Mouse (Mus musculus) erythroblast, embryonic 14.5 days (primary cell): ENCODE measurements around the gene F10. TPM values are rescaled to one million over a fixed set of nuclear protein-coding genes. Genes with fewer than 3 reads are reported as not detected.

Experiments
- H3K27me3 ChIP-seq: 2 replicates; pipeline ENCODE4 v1.6.1; 2012; ENCODE audit warnings: inconsistent platforms; ENCODE audit not compliant: control insufficient read depth
- H3K36me3 ChIP-seq: 2 replicates; pipeline ENCODE4 v1.6.1; 2012; ENCODE audit warnings: mild to moderate bottlenecking, inconsistent platforms; ENCODE audit not compliant: control insufficient read depth
- H3K4me1 ChIP-seq: 2 replicates; pipeline ENCODE4 v1.6.1; 2012; ENCODE audit warnings: inconsistent platforms; ENCODE audit not compliant: control insufficient read depth
- H3K4me3 ChIP-seq: replicated peaks from 2 replicates; pipeline ENCODE3; 2012; ENCODE audit warnings: moderate library complexity, mild to moderate bottlenecking, inconsistent platforms
- H3K9me3 ChIP-seq: 2 replicates; pipeline ENCODE4 v1.6.1; 2012; ENCODE audit warnings: low read length, inconsistent platforms, mixed read lengths; ENCODE audit not compliant: control insufficient read depth
- GATA1 ChIP-seq: IDR thresholded peaks from 2 replicates; pipeline ENCODE4 v1.6.1; 2012; ENCODE audit warnings: low read length, inconsistent platforms, mixed read lengths
- TAL1 ChIP-seq: IDR thresholded peaks from 3 replicates; pipeline ENCODE4 v1.6.1; 2012; ENCODE audit warnings: low read length, inconsistent platforms, mixed read lengths
- polyA plus RNA-seq: library from polyadenylated mRNA; stranded (reverse); fragments of >175 nt; gene quantifications from 2 replicates; pipeline ENCODE4 v1.2.3, GENCODE M21; 2012

Gene F10
- 0.06 TPM in 1 of 2 replicates, not detected in the other for polyA plus RNA-seq

DNA sequence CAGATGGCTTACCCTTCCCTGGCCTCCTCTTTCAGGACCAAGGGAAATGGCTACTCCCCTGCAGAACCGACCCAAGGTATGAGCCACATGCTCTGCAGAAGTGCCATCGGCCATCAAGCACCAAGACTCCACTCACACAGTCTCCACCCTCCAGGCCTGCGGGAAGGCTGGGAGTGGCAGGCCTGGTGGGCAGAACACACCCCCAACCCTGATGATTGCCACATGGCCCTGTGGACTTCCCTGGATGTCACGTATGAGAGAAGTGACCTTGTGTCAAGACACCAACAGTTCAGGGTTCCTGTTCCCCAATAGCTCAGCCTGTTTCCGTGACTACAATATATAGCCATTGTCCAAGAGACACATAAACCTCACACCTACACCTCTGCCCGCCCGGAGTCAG is at the start of gene F10:
Gene F10, plus strand, starts transcription at position 294 of the 400 bp plus-strand sequence.
- Histone ChIP-seq H3K9me3 (no peaks in the 10 kb centered on the region), H3K36me3 (no peaks in the 10 kb centered on the region; the same call in 1 of the 2 replicates), H3K4me1 (no peaks in the 10 kb centered on the region; the same call in 1 of the 2 replicates), H3K4me3 (peak within 1 kb of the TSS; percentile 31), H3K27me3 (no peaks in the 10 kb centered on the region)
- no peak for TF ChIP-seq TAL1
- no peak for TF ChIP-seq GATA1

DNA sequence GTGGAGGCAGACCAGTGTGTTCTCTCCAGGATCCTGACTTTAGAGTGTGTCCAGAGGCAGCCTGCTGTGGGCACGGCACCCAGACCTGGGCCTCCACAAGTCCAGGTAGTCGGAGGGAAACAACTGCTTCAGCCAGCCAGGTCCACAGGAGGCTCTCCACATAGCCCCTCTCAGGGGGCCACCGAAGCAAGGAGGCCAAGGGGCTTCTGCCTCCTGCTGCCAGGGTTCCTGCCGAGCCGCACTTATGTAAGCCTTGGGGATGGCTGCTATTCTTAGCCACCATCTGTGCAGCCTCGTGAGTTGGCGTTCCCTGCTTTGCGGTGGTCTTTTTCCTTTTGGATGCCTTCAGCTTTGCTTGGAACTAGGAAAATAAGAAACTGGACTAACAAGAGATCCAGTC is 49.5 kb upstream of the F10 start:
- H3K27me3 ChIP-seq, result no peaks in the 10 kb centered on the region
- no peaks in the 10 kb centered on the region for H3K4me1 ChIP-seq
- H3K4me3 ChIP-seq, result no peak overlapping the region
- H3K9me3 ChIP-seq, result no peaks in the 10 kb centered on the region
- no peaks in the 10 kb centered on the region for H3K36me3 ChIP-seq
- TF ChIP-seq GATA1 (no peak), TAL1 (no peak)

DNA sequence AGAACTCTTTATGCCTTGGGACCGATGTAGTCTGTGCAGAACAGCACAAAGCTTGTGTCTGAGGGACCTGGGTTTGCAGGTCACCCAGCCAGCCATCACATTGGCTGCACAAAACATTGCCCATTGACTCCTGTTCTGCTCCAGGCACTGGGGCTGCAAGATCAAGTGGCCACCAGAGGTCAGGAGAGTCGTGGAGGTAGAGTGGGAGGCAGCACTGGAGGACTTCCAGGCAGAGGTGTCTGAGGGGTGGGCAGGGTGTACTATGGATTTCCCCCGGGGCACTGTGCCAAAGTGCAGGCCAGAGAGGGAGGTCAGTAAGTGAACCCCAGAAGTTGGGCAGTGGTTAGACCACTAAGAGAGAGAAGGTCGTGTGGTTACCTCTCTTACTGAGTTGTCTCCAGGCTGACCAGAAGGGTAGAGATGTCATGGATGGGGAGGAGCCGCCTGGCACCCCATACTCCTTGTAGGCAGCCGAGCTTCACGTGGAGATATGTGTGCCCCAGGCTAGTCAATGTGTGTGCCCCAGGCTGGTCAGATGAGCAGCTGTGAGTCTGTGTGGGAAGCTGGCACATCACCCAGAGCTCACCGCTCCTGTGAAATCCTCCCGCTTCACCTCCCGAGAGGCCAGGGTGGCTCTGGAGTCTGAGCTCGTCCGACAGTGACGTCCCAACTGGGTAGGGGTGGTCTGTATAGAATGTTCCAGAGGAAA is 48.2 kb upstream of the F10 start:
- Histone ChIP-seq H3K36me3 (no peaks in the 10 kb centered on the region), H3K4me3 (no peak overlapping the region), H3K4me1 (no peaks in the 10 kb centered on the region), H3K27me3 (no peaks in the 10 kb centered on the region), H3K9me3 (no peaks in the 10 kb centered on the region)
- TF ChIP-seq TAL1 (no peak), GATA1 (no peak)

DNA sequence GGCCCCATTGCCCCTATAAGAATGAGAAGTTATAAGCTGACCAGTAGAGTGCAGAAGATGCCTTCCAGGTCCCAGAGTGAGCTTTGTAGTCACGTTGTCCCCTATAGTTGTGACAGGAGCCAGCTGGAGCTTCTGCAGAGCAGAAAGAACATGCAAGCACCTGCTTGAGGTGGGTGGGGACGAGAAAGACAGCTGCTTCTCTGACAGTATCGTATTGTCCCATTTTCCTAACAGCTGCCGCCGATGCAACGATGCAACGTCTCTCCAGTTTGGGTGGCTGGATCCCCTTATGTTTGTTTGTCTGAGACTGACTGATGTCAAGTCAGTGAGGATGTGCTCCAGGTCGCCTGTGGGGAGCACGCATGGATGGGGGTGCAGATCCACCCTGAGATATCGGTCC is 45.7 kb upstream of the F10 start:
- H3K36me3 ChIP-seq, result no peaks in the 10 kb centered on the region
- TF ChIP-seq TAL1, result no peak
- no peak for TF ChIP-seq GATA1

DNA sequence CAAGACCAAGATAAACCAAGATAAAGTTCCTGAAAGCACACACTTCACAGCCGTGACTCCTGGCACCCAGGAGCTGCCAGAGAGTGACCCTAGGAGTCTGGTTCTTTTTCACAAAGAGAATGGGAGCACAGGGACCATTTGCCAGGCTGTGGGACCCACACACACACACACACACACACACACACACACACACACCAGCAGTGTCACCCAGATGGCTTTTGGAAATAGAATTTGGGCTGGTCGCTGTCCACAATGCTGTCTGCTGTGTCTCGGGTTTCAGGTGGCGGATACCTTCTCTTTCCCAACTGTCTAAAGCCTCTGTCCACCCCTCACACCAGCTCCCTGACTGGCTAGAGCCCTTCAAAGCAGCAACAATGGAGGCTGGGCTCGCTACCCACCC is 42.6 kb upstream of the F10 start:
- Histone ChIP-seq H3K4me1 (no peaks in the 10 kb centered on the region), H3K4me3 (no peak overlapping the region), H3K9me3 (no peaks in the 10 kb centered on the region), H3K36me3 (no peaks in the 10 kb centered on the region), H3K27me3 (no peaks in the 10 kb centered on the region)
- no peak for TF ChIP-seq TAL1
- no peak for TF ChIP-seq GATA1

More for the DNA sequence above, 45.7 kb upstream of the F10 start:
- Histone ChIP-seq H3K4me1 (no peaks in the 10 kb centered on the region), H3K27me3 (no peaks in the 10 kb centered on the region), H3K4me3 (no peak overlapping the region), H3K9me3 (no peaks in the 10 kb centered on the region)

DNA sequence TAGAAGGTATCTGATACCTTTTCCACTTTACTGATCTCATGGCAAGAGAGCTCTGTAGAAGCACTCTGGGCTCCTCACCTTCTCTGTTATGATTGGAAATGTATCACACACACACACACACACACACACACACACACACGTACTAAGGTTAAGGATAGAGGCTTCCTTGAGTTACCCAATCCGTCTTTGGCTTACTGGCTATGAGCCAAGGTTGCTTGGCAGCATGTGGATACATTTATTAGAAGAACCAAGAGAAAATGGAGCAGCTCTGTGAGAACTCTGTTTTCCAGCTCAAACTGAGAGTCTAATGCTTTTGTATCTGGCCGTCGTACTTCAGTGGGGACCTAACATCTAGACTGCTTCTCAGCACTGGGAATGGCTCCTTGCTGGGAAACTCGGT is 41.6 kb upstream of the F10 start:
- TF ChIP-seq TAL1 (no peak), GATA1 (no peak)
- Histone ChIP-seq H3K27me3 (no peaks in the 10 kb centered on the region), H3K4me3 (no peak overlapping the region), H3K9me3 (no peaks in the 10 kb centered on the region), H3K36me3 (no peaks in the 10 kb centered on the region), H3K4me1 (no peaks in the 10 kb centered on the region)

DNA sequence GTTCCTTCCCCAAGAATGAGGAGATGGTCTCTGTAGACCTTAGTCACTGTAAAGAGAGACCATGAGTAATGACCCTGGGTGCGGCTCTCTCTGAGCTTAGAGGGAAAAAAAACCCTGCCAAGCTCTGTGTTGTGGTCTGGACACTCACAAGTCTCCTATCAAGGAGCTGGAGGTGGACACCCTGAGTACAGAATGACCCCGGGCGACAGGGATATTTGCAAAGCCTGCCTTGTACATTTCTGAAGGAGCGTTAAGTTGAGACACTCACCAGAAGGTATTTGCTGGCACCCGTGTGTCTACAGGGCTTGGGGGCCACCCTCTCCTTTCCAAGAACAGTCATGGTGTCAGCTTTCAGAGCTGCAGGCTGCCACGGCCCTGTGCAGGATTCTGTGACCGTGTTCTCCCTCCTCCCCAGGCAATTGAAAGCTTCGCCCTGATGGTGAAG is 40.3 kb upstream of the F10 start:
- H3K4me1 ChIP-seq, result no peaks in the 10 kb centered on the region
- H3K9me3 ChIP-seq, result no peaks in the 10 kb centered on the region
- TF ChIP-seq TAL1, result no peak
- no peak for TF ChIP-seq GATA1
- no peaks in the 10 kb centered on the region for H3K36me3 ChIP-seq
- H3K4me3 ChIP-seq, result no peak overlapping the region
- H3K27me3 ChIP-seq, result no peaks in the 10 kb centered on the region

DNA sequence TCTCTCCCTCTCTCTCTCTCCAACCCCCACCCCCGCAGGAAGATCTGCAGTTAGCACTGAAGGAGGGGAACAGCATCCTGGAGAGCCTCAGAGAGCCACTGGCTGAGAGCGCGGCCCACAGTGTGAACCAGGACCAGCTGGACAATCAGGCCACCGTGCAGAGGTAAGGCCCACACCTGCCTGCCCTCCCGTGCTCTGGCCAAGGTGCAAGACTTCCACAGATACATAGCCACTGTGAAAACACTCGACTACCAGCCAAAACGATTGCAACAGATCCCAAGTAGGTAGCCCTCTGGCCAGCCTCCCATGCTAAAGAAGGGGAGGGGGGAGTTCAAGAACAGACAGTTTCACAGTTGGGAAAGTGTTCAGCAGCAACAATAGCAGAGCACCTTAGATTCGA is 38.8 kb upstream of the F10 start:
- H3K4me3 ChIP-seq, result no peak overlapping the region
- H3K4me1 ChIP-seq, result no peaks in the 10 kb centered on the region
- H3K27me3 ChIP-seq, result no peaks in the 10 kb centered on the region
- TF ChIP-seq TAL1 (no peak), GATA1 (no peak)
- no peaks in the 10 kb centered on the region for H3K9me3 ChIP-seq
- no peaks in the 10 kb centered on the region for H3K36me3 ChIP-seq

DNA sequence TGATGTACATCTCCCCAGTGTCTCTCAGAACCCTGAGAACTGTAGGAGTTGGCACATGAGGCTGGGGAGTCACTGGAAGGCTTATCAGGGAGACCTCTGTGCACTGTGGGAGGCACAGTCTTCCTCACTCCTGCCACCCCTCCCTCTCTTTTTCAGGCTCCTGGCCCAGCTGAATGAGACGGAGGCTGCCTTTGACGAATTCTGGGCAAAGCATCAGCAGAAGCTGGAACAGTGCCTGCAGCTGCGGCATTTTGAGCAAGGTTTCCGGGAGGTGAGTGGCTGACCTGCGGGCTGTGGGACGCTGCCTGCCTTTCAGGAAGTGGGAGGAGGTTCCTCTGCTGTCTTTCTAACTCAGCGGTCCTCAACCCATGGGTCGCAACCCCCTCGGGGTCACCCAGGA is 37.3 kb upstream of the F10 start:
- Histone ChIP-seq H3K4me3 (no peak overlapping the region), H3K9me3 (no peaks in the 10 kb centered on the region), H3K36me3 (no peaks in the 10 kb centered on the region), H3K4me1 (no peaks in the 10 kb centered on the region), H3K27me3 (no peaks in the 10 kb centered on the region)
- no peak for TF ChIP-seq TAL1

DNA sequence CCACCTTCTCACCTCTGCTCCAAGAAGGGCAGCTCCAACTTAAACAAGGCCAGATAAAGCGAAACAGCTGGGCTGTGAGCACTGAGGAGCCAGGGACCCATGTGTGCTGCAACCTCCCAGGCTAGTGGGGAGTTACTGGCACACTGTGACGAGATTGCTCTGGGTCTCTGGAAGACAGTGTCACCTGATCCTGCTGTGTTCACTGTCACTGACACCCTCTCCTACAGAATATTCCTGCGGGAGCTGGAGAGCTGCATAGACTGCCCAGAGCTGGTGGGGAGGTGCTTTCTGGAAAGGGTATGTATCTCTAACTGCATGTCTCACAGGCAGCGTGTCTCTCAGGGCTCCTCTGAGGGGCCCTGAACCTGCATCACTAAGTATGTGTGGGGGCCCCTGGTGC is 29.6 kb upstream of the F10 start:
- H3K27me3 ChIP-seq, result no peaks in the 10 kb centered on the region
- TF ChIP-seq GATA1 (no peak), TAL1 (no peak)
- H3K9me3 ChIP-seq, result peaks cover 6% of the 10 kb centered on the region
- H3K4me1 ChIP-seq, result no peaks in the 10 kb centered on the region
- no peaks in the 10 kb centered on the region for H3K36me3 ChIP-seq
- no peak overlapping the region for H3K4me3 ChIP-seq
